Mouse (Mus musculus): ENCODE measurements at regions not wholly inside any gene's neighbourhood (a gene's known extent, or its start where the extent isn't known, plus 50 kb on each side); places are given as distances from the start of the nearest gene placed in this dataset.

GRCm38 (mm10) chr16:97285886-97286447 lies 70.6 kb upstream of the Bace2 start:
- no peaks in the 10 kb centered on the region; the same call in 1 of the 2 replicates for H3K4me1 ChIP-seq (ENCODE audit: control insufficient read depth, insufficient read depth, low read length)
- no peaks in the 10 kb centered on the region for H3K36me3 ChIP-seq (ENCODE audit: control insufficient read depth, insufficient read depth, low read length)
- no peak for ATAC-seq (ENCODE audit: low FRiP score, low read depth)
- H3K27ac ChIP-seq (replicated peaks; ENCODE audit: low read depth, low read length) = no peak overlapping the region
- H3K4me3 ChIP-seq (replicated peaks; ENCODE audit: low read length) = no peak overlapping the region
- WGBS = 85% methylated on average over 8 of the region's 8 CpGs
- no peaks in the 10 kb centered on the region for H3K9me3 ChIP-seq (ENCODE audit: control insufficient read depth, low read length)
- DNase-seq (ENCODE audit: low spot score) = no peak
- H3K4me2 ChIP-seq (replicated peaks; ENCODE audit: low read depth, low read length, severe bottlenecking) = no peak overlapping the region
- no peaks in the 10 kb centered on the region for H3K27me3 ChIP-seq (ENCODE audit: control insufficient read depth, insufficient read depth, low read length)
- no peak for TF ChIP-seq POLR2A (IDR thresholded peaks at IDR 0.05; ENCODE audit: borderline replicate concordance, extremely low read depth, insufficient read depth, insufficient read length)
- H3K9ac ChIP-seq (ENCODE audit: low read depth, low read length, severe bottlenecking) = no peak overlapping the region

- H3K27ac ChIP-seq (replicated peaks; ENCODE audit: low read depth, low read length) = no peak overlapping the region
- H3K9ac ChIP-seq (ENCODE audit: low read depth, low read length, severe bottlenecking) = no peak overlapping the region
- no peaks in the 10 kb centered on the region; the same call in 1 of the 2 replicates for H3K4me1 ChIP-seq (ENCODE audit: control insufficient read depth, insufficient read depth, low read length)
- no peaks in the 10 kb centered on the region for H3K36me3 ChIP-seq (ENCODE audit: control insufficient read depth, insufficient read depth, low read length)
- H3K4me2 ChIP-seq (replicated peaks; ENCODE audit: low read depth, low read length, severe bottlenecking) = no peak overlapping the region
- 36% methylated on average over 3 of the region's 3 CpGs for WGBS
- no peak overlapping the region for H3K4me3 ChIP-seq (replicated peaks; ENCODE audit: low read length)
- ATAC-seq (ENCODE audit: low FRiP score, low read depth) = no peak; the same call in 1 of the 2 replicates
- TF ChIP-seq POLR2A (IDR thresholded peaks at IDR 0.05; ENCODE audit: borderline replicate concordance, extremely low read depth, insufficient read depth, insufficient read length) = no peak
- no peaks in the 10 kb centered on the region for H3K9me3 ChIP-seq (ENCODE audit: control insufficient read depth, low read length)
- no peaks in the 10 kb centered on the region for H3K27me3 ChIP-seq (ENCODE audit: control insufficient read depth, insufficient read depth, low read length)
- DNase-seq (ENCODE audit: low spot score) = peak; percentile 55
Measured at GRCm38 (mm10) chr16:97286717-97287116, 69.8 kb upstream of the Bace2 start.

DNA sequence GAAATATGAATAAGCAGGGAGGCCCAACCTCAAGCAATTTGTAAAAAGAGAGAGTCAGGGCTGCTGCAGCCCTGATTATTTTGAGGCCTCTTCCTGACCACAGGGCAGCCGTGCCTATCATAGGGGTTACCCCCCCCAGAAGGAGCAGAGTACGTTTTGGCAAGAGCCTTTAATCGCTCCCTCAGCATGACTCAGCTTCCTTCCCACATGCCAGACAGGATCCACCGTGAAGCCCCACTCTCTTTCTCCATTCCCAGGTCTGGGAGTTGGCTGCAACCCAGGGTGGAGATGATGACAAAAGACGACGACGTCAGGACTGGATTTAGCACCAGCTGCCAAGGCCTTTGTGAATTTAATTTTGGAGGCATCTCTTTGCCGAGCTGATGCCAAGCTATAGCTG lies 67.9 kb upstream of the Bace2 start:
- ATAC-seq (ENCODE audit: low FRiP score, low read depth) (no peak), DNase-seq (ENCODE audit: low spot score) (peak; percentile 32)
- WGBS = 51% methylated on average over 8 of the region's 8 CpGs

GRCm38 (mm10) chr16:97292484-97293048 lies 64.0 kb upstream of the Bace2 start:
- no peak for TF ChIP-seq POLR2A (IDR thresholded peaks at IDR 0.05; ENCODE audit: borderline replicate concordance, extremely low read depth, insufficient read depth, insufficient read length)
- no peaks in the 10 kb centered on the region for H3K27me3 ChIP-seq (ENCODE audit: control insufficient read depth, insufficient read depth, low read length)
- H3K9ac ChIP-seq (ENCODE audit: low read depth, low read length, severe bottlenecking) = no peak overlapping the region
- 4% methylated on average over 10 of the region's 11 CpGs for WGBS
- H3K27ac ChIP-seq (replicated peaks; ENCODE audit: low read depth, low read length) = no peak overlapping the region
- peak overlapping the region; percentile 24; the same call in 1 of the 2 replicates for H3K4me2 ChIP-seq (replicated peaks; ENCODE audit: low read depth, low read length, severe bottlenecking)
- H3K36me3 ChIP-seq (ENCODE audit: control insufficient read depth, insufficient read depth, low read length) = no peaks in the 10 kb centered on the region
- ATAC-seq (ENCODE audit: low FRiP score, low read depth) = no peak
- no peaks in the 10 kb centered on the region for H3K9me3 ChIP-seq (ENCODE audit: control insufficient read depth, low read length)
- H3K4me1 ChIP-seq (ENCODE audit: control insufficient read depth, insufficient read depth, low read length) = peaks cover 2% of the 10 kb centered on the region; the same call in 1 of the 2 replicates
- no peak for DNase-seq (ENCODE audit: low spot score)
- H3K4me3 ChIP-seq (replicated peaks; ENCODE audit: low read length) = no peak overlapping the region

More for the DNA sequence above, 67.9 kb upstream of the Bace2 start:
- peaks cover 2% of the 10 kb centered on the region; the same call in 1 of the 2 replicates for H3K4me1 ChIP-seq (ENCODE audit: control insufficient read depth, insufficient read depth, low read length)
- no peak for TF ChIP-seq POLR2A (IDR thresholded peaks at IDR 0.05; ENCODE audit: borderline replicate concordance, extremely low read depth, insufficient read depth, insufficient read length)
- no peak overlapping the region for H3K4me2 ChIP-seq (replicated peaks; ENCODE audit: low read depth, low read length, severe bottlenecking)
- H3K9me3 ChIP-seq (ENCODE audit: control insufficient read depth, low read length) = no peaks in the 10 kb centered on the region
- no peaks in the 10 kb centered on the region for H3K27me3 ChIP-seq (ENCODE audit: control insufficient read depth, insufficient read depth, low read length)
- no peak overlapping the region for H3K27ac ChIP-seq (replicated peaks; ENCODE audit: low read depth, low read length)
- H3K9ac ChIP-seq (ENCODE audit: low read depth, low read length, severe bottlenecking) = no peak overlapping the region
- no peak overlapping the region for H3K4me3 ChIP-seq (replicated peaks; ENCODE audit: low read length)
- H3K36me3 ChIP-seq (ENCODE audit: control insufficient read depth, insufficient read depth, low read length) = no peaks in the 10 kb centered on the region

- H3K9ac ChIP-seq (ENCODE audit: low read depth, low read length, severe bottlenecking) = no peak overlapping the region
- H3K27ac ChIP-seq (replicated peaks; ENCODE audit: low read depth, low read length) = no peak overlapping the region
- no peak overlapping the region for H3K4me3 ChIP-seq (replicated peaks; ENCODE audit: low read length)
Measured at GRCm38 (mm10) chr16:97293273-97293672, 63.3 kb upstream of the Bace2 start.

More at GRCm38 (mm10) chr16:97293273-97293672, 63.3 kb upstream of the Bace2 start:
- H3K4me1 ChIP-seq (ENCODE audit: control insufficient read depth, insufficient read depth, low read length) = peaks cover 2% of the 10 kb centered on the region; the same call in 1 of the 2 replicates
- WGBS = 4% methylated on average over 4 of the region's 4 CpGs
- DNase-seq (ENCODE audit: low spot score) = peak; percentile 69
- peak overlapping the region; percentile 24; the same call in 1 of the 2 replicates for H3K4me2 ChIP-seq (replicated peaks; ENCODE audit: low read depth, low read length, severe bottlenecking)
- H3K27me3 ChIP-seq (ENCODE audit: control insufficient read depth, insufficient read depth, low read length) = no peaks in the 10 kb centered on the region
- no peaks in the 10 kb centered on the region for H3K36me3 ChIP-seq (ENCODE audit: control insufficient read depth, insufficient read depth, low read length)
- TF ChIP-seq POLR2A (IDR thresholded peaks at IDR 0.05; ENCODE audit: borderline replicate concordance, extremely low read depth, insufficient read depth, insufficient read length) = no peak
- peak; percentile 67 for ATAC-seq (ENCODE audit: low FRiP score, low read depth)
- H3K9me3 ChIP-seq (ENCODE audit: control insufficient read depth, low read length) = no peaks in the 10 kb centered on the region

All from limb, embryonic 14.5 days (tissue).